Mouse (Mus musculus) pancreas, adult 10 weeks (tissue): Measurements from ENCODE around the gene Dab2. TPM values are rescaled to one million over a fixed set of nuclear protein-coding genes. Genes with fewer than 3 reads are reported as not detected.

ENCODE experiments used
- polyA plus RNA-seq: library from polyadenylated mRNA; stranded (reverse); fragments of 350-450 nt; fragmentation: Illumina TruSeq; extraction: RNeasy Lipid Tissue Mini Kit (QIAGEN cat#74804); gene quantifications from one replicate; pipeline ENCODE4 v1.2.3, GENCODE M21; 2015; ENCODE audit warnings: low read depth, low replicate concordance; ENCODE audit not compliant: insufficient read depth

The Dab2 gene
- polyA plus RNA-seq: 17.3 TPM

DNA sequence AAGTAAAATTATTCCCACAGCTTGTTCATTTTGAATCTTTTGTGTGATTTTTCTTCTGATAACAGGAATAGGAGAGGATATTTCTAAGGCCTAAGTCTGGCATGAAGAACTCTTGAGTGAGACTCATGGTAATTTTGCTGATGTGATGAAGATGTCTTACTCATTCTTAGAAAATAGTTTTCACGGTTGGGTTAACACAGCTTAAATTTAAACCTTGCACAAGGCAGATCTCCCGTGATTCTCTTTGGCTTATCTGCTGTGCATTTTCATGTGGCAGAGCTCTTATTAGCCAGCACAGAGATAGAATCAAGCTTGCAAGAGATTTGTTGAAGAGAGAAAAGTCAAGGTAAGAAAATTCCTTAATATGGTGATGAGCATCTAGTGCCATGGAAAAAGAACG lies at the start of gene Dab2:
Dab2 (plus strand) TSS at position 235 of the 400 bp plus-strand sequence.

GRCm38 (mm10) chr15:6445135-6445534 lies 145.5 kb downstream of the Dab2 start, which contains the start of gene C9:
Gene C9, plus strand, starts transcription at chr15:6445327.

Other genes starting within 250 kb of the Dab2 start
- not detected for gene C9, start 145.5 kb downstream of the Dab2 start, polyA plus RNA-seq
- gene Fyb, start 223.1 kb downstream of the Dab2 start, polyA plus RNA-seq: 10.1 TPM